ENCODE assay signal across 16 mouse cellular contexts in genomic region chr11:101192646-101193045, GRCm38 (mm10). TPM values are rescaled to one million over a fixed set of nuclear protein-coding genes. Genes with fewer than 3 reads are reported as not detected.
"Had no signal": no experiment of that assay in that cellular context is flagged by ENCODE, and none has a peak within 500 bp of the region (broad histone marks: within the 10 kb centered on the region; RNA-seq: fewer than 3 reads in every experiment).

No protein-coding gene starts in this region.

- H3K9me3 ChIP-seq: limb, embryonic 12.5 days; neural tube, embryonic 15.5 days had no signal

- H3K9ac ChIP-seq: limb, embryonic 12.5 days; liver, embryonic 14.5 days; neural tube, embryonic 15.5 days had no signal

- ATAC-seq: lung, postnatal 0 days had no signal

- H3K4me3 ChIP-seq: left cerebral cortex, adult 2 months; limb, embryonic 12.5 days; myocyte; neural tube, embryonic 15.5 days had no signal

- DNase-seq: kidney, postnatal 36 days; liver; lung, adult 2 months; lung, postnatal 36 days; midbrain, embryonic 14.5 days; spleen, adult 18-20 months; thymus, adult 18-20 months; thymus, postnatal 14 days had no signal

- H3K4me2 ChIP-seq: limb, embryonic 12.5 days; neural tube, embryonic 15.5 days had no signal

- H3K27ac ChIP-seq: kidney, postnatal 0 days; left cerebral cortex, adult 2 months; limb, embryonic 12.5 days; liver, embryonic 14.5 days had no signal

- H3K27me3 ChIP-seq: limb, embryonic 12.5 days; neural tube, embryonic 15.5 days had no signal

RNA-seq across cellular contexts. Expression of gene Ccr10, which starts 17.4 kb away (rescaled TPM):
- total RNA-seq: megakaryocyte progenitor cell, adult 5-6 weeks had no signal
- polyA plus RNA-seq: limb, embryonic 12.5 days; liver, embryonic 14.5 days; midbrain, embryonic 14.5 days had no signal

RNA-seq across cellular contexts. Expression of gene Tubg2, which starts 36.9 kb away (rescaled TPM):
- total RNA-seq: megakaryocyte progenitor cell, adult 5-6 weeks had no signal
